Mouse (Mus musculus): ENCODE data around the gene Zbtb44.

- TF ChIP-seq EP300 (IDR thresholded peaks at IDR 0.05; ENCODE audit: insufficient read depth, low read depth, low read length) (no peak), POLR2A (IDR thresholded peaks at IDR 0.05; ENCODE audit: insufficient read depth, low read length) (no peak), CTCF (IDR thresholded peaks at IDR 0.05; ENCODE audit: low read depth, low read length) (no peak)
Observed at GRCm38 (mm10) chr9:31090081-31091023, 59.9 kb downstream of the Zbtb44 start.

Data from ES-Bruce4 (cell line).